Mouse (Mus musculus) midbrain, postnatal 0 days (tissue): Measurements from ENCODE around the gene Rnf5. TPM values are rescaled to one million over a fixed set of nuclear protein-coding genes. Genes with fewer than 3 reads are reported as not detected.

ENCODE experiments used
- ATAC-seq: fragments of 200-750 bp; cut with Nextera tagmentation; 2 replicates; pipeline ENCODE4 v1.8.0; 2017; ENCODE audit warnings: moderate number of reproducible peaks, mild to moderate bottlenecking, moderate TSS enrichment, moderate library complexity; ENCODE audit not compliant: low FRiP score
- DNase-seq: peaks from one replicate; pipeline ENCODE4 v3.0.0-alpha.2; 2015; ENCODE audit warnings: low spot score
- H3K27ac ChIP-seq: fragments of 300-500 bp; sonication (generic); 2 replicates; pipeline ENCODE4 v1.5.1; 2014; ENCODE audit warnings: low read depth, mild to moderate bottlenecking, low read length, mixed read lengths
- H3K27me3 ChIP-seq: fragments of 300-500 bp; sonication (generic); 2 replicates; pipeline ENCODE4 v1.6.1; 2014; ENCODE audit warnings: low read length, control low read depth, mixed read lengths; ENCODE audit not compliant: insufficient read depth
- H3K36me3 ChIP-seq: fragments of 300-500 bp; sonication (generic); 2 replicates; pipeline ENCODE4 v1.6.1; 2014; ENCODE audit warnings: low read length, control low read depth, mixed read lengths; ENCODE audit not compliant: insufficient read depth
- H3K4me1 ChIP-seq: fragments of 300-500 bp; sonication (generic); 2 replicates; pipeline ENCODE4 v1.6.1; 2014; ENCODE audit warnings: mild to moderate bottlenecking, control low read depth, antibody characterized with exemption, low read length, mixed read lengths; ENCODE audit not compliant: insufficient read depth
- H3K4me2 ChIP-seq: fragments of 300-500 bp; sonication (generic); 2 replicates; pipeline ENCODE4 v1.6.1; 2014; ENCODE audit warnings: low read depth, mild to moderate bottlenecking, low read length, mixed read lengths; ENCODE audit not compliant: poor library complexity, severe bottlenecking
- H3K4me3 ChIP-seq: fragments of 300-500 bp; sonication (generic); 2 replicates; pipeline ENCODE4 v1.5.1; 2014; ENCODE audit warnings: low read depth, mild to moderate bottlenecking, low read length, moderate library complexity
- H3K9ac ChIP-seq: fragments of 300-500 bp; sonication (generic); replicated peaks from 2 replicates; pipeline ENCODE4 v1.6.1; 2014; ENCODE audit warnings: mild to moderate bottlenecking, low read length, moderate library complexity, mixed read lengths; ENCODE audit not compliant: poor library complexity, severe bottlenecking
- H3K9me3 ChIP-seq: fragments of 300-500 bp; sonication (generic); 2 replicates; pipeline ENCODE4 v1.6.1; 2016; ENCODE audit warnings: low read length, control low read depth
- CTCF ChIP-seq: IDR thresholded peaks from 2 replicates; pipeline ENCODE4 v1.5.1; 2016; ENCODE audit warnings: antibody characterized with exemption, mild to moderate bottlenecking
- WGBS: fragments of 180-500 bp; shearing (Covaris S2); extraction: QIAGEN DNeasy Blood & Tissue Kit; methylation state at CpG from one replicate; pipeline ENCODE4 v1.1.7; 2014; 5-methylcytosine and 5-hydroxymethylcytosine counted together
- polyA plus RNA-seq: library from polyadenylated mRNA; unstranded; fragments of >200 nt; fragmentation: Nextera tagmentation; extraction: Ambion mirVana; gene quantifications from 2 replicates; pipeline ENCODE4 v1.2.1, GENCODE M21; 2015
- total RNA-seq: library from RNA; depleted of rRNA; stranded (reverse); fragments of >200 nt; gene quantifications from 2 replicates; pipeline ENCODE4 v1.2.3, GENCODE M21; 2014

The Rnf5 gene
- total and polyA plus RNA-seq, 2 experiments from 2014 or later = 59.0 to 236 TPM

GRCm38 (mm10) chr17:34569919-34570318 is 33.6 kb downstream of the Rnf5 start:
- no peaks in the 10 kb centered on the region for H3K27me3 ChIP-seq
- ATAC-seq (no peak), DNase-seq (no peak)
- WGBS = 69% methylated on average over 4 of the region's 4 CpGs
- H3K4me1 ChIP-seq = no peaks in the 10 kb centered on the region
- H3K9ac ChIP-seq = no peak overlapping the region
- no peak overlapping the region for H3K4me3 ChIP-seq
- H3K27ac ChIP-seq = no peak overlapping the region
- no peak overlapping the region for H3K4me2 ChIP-seq
- TF ChIP-seq CTCF = no peak
- H3K36me3 ChIP-seq = no peaks in the 10 kb centered on the region
- no peaks in the 10 kb centered on the region for H3K9me3 ChIP-seq

DNA sequence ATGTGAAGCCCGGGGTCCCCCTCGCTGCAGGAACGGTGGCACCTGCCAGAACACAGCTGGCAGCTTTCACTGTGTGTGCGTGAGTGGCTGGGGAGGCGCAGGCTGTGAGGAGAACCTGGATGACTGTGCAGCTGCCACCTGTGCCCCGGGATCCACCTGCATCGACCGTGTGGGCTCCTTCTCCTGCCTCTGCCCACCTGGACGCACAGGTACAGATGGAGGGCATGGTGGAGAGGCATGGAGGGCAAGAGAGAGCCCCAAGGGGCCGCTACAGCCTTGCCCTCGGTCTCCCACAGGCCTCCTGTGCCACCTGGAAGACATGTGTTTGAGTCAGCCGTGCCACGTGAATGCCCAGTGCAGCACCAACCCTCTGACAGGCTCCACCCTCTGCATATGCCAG is 35.1 kb downstream of the Rnf5 start:
- H3K9me3 ChIP-seq = no peaks in the 10 kb centered on the region
- H3K27ac ChIP-seq = no peak overlapping the region
- DNase-seq (no peak), ATAC-seq (no peak)
- H3K4me3 ChIP-seq = no peak overlapping the region
- H3K4me2 ChIP-seq = no peak overlapping the region
- no peaks in the 10 kb centered on the region for H3K36me3 ChIP-seq
- H3K27me3 ChIP-seq = no peaks in the 10 kb centered on the region
- 81% methylated on average over 13 of the region's 13 CpGs for WGBS
- no peak for TF ChIP-seq CTCF
- no peak overlapping the region for H3K9ac ChIP-seq
- H3K4me1 ChIP-seq = no peaks in the 10 kb centered on the region

- H3K4me1 ChIP-seq = no peaks in the 10 kb centered on the region
- DNase-seq (no peak), ATAC-seq (no peak)
- no peak overlapping the region for H3K27ac ChIP-seq
- H3K36me3 ChIP-seq = no peaks in the 10 kb centered on the region
- no peak for TF ChIP-seq CTCF
- no peak overlapping the region for H3K4me3 ChIP-seq
- H3K4me2 ChIP-seq = no peak overlapping the region
- H3K27me3 ChIP-seq = no peaks in the 10 kb centered on the region
- 67% methylated on average over 9 of the region's 9 CpGs for WGBS
- H3K9me3 ChIP-seq = no peaks in the 10 kb centered on the region
- H3K9ac ChIP-seq = no peak overlapping the region
Measured at GRCm38 (mm10) chr17:34567311-34567710, 36.2 kb downstream of the Rnf5 start.

- no peak for DNase-seq
- Histone ChIP-seq H3K9ac (no peak overlapping the region), H3K27me3 (no peaks in the 10 kb centered on the region), H3K4me1 (no peaks in the 10 kb centered on the region), H3K4me2 (peak overlapping the region; percentile 22; the same call in 1 of the 2 replicates), H3K27ac (peak overlapping the region; percentile 51; the same call in 1 of the 2 replicates), H3K4me3 (no peak overlapping the region), H3K36me3 (no peaks in the 10 kb centered on the region), H3K9me3 (no peaks in the 10 kb centered on the region)
- ATAC-seq = no peak
- no peak for TF ChIP-seq CTCF
- WGBS = 56% methylated on average over 3 of the region's 3 CpGs
Measured at GRCm38 (mm10) chr17:34564796-34565195, 38.7 kb downstream of the Rnf5 start.

GRCm38 (mm10) chr17:34564003-34564421 is 39.5 kb downstream of the Rnf5 start, which contains the start of gene Notch4:
Gene Notch4, plus strand, starts transcription at chr17:34564268.
- Histone ChIP-seq H3K4me3 (no peak within 1 kb of the TSS), H3K9me3 (no peaks in the 10 kb centered on the region), H3K27me3 (no peaks in the 10 kb centered on the region), H3K4me2 (peak within 1 kb of the TSS; percentile 22; the same call in 1 of the 2 replicates), H3K9ac (no peak within 1 kb of the TSS), H3K4me1 (no peaks in the 10 kb centered on the region), H3K27ac (peak within 1 kb of the TSS; percentile 51; the same call in 1 of the 2 replicates), H3K36me3 (no peaks in the 10 kb centered on the region)
- DNase-seq = no peak
- ATAC-seq = no peak
- WGBS = 23% methylated on average over 6 of the region's 6 CpGs
- no peak for TF ChIP-seq CTCF

- no peaks in the 10 kb centered on the region for H3K4me1 ChIP-seq
- H3K27ac ChIP-seq = no peak overlapping the region
- no peak overlapping the region for H3K9ac ChIP-seq
- H3K4me2 ChIP-seq = no peak overlapping the region
- H3K9me3 ChIP-seq = no peaks in the 10 kb centered on the region
- no peak for DNase-seq
- ATAC-seq = no peak
- TF ChIP-seq CTCF = no peak
- no peaks in the 10 kb centered on the region for H3K27me3 ChIP-seq
- H3K36me3 ChIP-seq = no peaks in the 10 kb centered on the region
- no peak overlapping the region for H3K4me3 ChIP-seq
- WGBS = 82% methylated on average over 11 of the region's 11 CpGs
Measured at GRCm38 (mm10) chr17:34563354-34563753, 40.1 kb downstream of the Rnf5 start.
